Mouse (Mus musculus) liver, adult 2 months (tissue): Measurements from ENCODE around the gene Rcn3. TPM values are rescaled to one million over a fixed set of nuclear protein-coding genes. Genes with fewer than 3 reads are reported as not detected.

Experiments
- DNase-seq: peaks from one replicate; pipeline ENCODE4 v3.0.0-alpha.2; 2011; ENCODE audit warnings: low read depth, low spot score; ENCODE audit errors: extremely low read depth
- H3K27ac ChIP-seq: fragments of 200-500 bp; replicated peaks from 2 replicates; pipeline ENCODE4 v1.5.1; 2012; ENCODE audit warnings: low read depth, mild to moderate bottlenecking, control low read depth, inconsistent platforms, low read length; ENCODE audit not compliant: insufficient read depth
- H3K27me3 ChIP-seq: fragments of 200-500 bp; 2 replicates; pipeline ENCODE4 v1.6.1; 2012; ENCODE audit warnings: mild to moderate bottlenecking, moderate library complexity, low read length, inconsistent platforms; ENCODE audit not compliant: control insufficient read depth, insufficient read depth
- H3K36me3 ChIP-seq: fragments of 200-500 bp; 2 replicates; pipeline ENCODE4 v1.6.1; 2012; ENCODE audit warnings: low read length, inconsistent platforms; ENCODE audit not compliant: control insufficient read depth, insufficient read depth
- H3K4me1 ChIP-seq: fragments of 200-500 bp; 2 replicates; pipeline ENCODE4 v1.6.1; 2011; ENCODE audit warnings: low read length; ENCODE audit not compliant: control insufficient read depth, insufficient read depth
- H3K4me3 ChIP-seq: fragments of 200-500 bp; 2 replicates; pipeline ENCODE4 v1.5.1; 2011; ENCODE audit warnings: low read depth, mild to moderate bottlenecking, control low read depth, low read length, moderate library complexity; ENCODE audit not compliant: insufficient read depth
- H3K79me2 ChIP-seq: fragments of 200-500 bp; 2 replicates; pipeline ENCODE4 v1.6.1; 2012; ENCODE audit warnings: inconsistent platforms, mild to moderate bottlenecking, low read length, moderate library complexity; ENCODE audit not compliant: control insufficient read depth, insufficient read depth
- H3K9ac ChIP-seq: fragments of 200-500 bp; 2 replicates; pipeline ENCODE4 v1.6.1; 2012; ENCODE audit warnings: low read depth, mild to moderate bottlenecking, control low read depth, inconsistent platforms, low read length
- CTCF ChIP-seq: fragments of 200-500 bp; IDR thresholded peaks from 2 replicates; pipeline ENCODE4 v1.5.1; 2011; ENCODE audit warnings: low read depth, low read length, control low read depth
- POLR2A ChIP-seq: fragments of 200-500 bp; IDR thresholded peaks from 2 replicates; pipeline ENCODE4 v1.6.1; 2011; ENCODE audit warnings: low read length, control low read depth; ENCODE audit not compliant: insufficient read depth; ENCODE audit errors: extremely low read depth
- WGBS: fragments of 180-500 bp; shearing (Covaris S2); methylation state at CpG from one replicate; pipeline ENCODE4 v1.1.7; 2018; 5-methylcytosine and 5-hydroxymethylcytosine counted together
- polyA plus RNA-seq: library from polyadenylated mRNA; depleted of rRNA; stranded (reverse); fragments of >200 nt; gene quantifications from 2 replicates; pipeline ENCODE4 v1.2.3, GENCODE M21; 2012; rRNA removed
- total RNA-seq: library from RNA; depleted of rRNA; stranded (reverse); fragments of >200 nt; gene quantifications from 2 replicates; pipeline ENCODE4 v1.2.3, GENCODE M21; 2014; rRNA removed

The Rcn3 gene
- total and polyA plus RNA-seq, 2 experiments, result 6.7 to 14.9 TPM

- Histone ChIP-seq H3K79me2 (no peaks in the 10 kb centered on the region; the same call in none of the 2 replicates), H3K4me3 (no peak overlapping the region), H3K36me3 (peaks cover 11% of the 10 kb centered on the region), H3K27ac (no peak overlapping the region), H3K27me3 (no peaks in the 10 kb centered on the region), H3K4me1 (no peaks in the 10 kb centered on the region), H3K9ac (no peak overlapping the region)
- DNase-seq, result no peak
- WGBS, result 94% methylated on average over 9 of the region's 9 CpGs
- TF ChIP-seq POLR2A (no peak), CTCF (no peak)
These were observed 51.2 kb downstream of the Rcn3 start for GRCm38 (mm10) chr7:45040851-45041250.

- 96% methylated on average over 9 of the region's 9 CpGs for WGBS
These were observed 53.6 kb downstream of the Rcn3 start for GRCm38 (mm10) chr7:45038411-45038810.

GRCm38 (mm10) chr7:45037720-45038361 lies 54.2 kb downstream of the Rcn3 start:
- H3K9ac ChIP-seq, result no peak overlapping the region
- TF ChIP-seq CTCF, result peak; percentile 89
- TF ChIP-seq POLR2A, result no peak
- H3K4me3 ChIP-seq, result no peak overlapping the region
- H3K4me1 ChIP-seq, result no peaks in the 10 kb centered on the region
- no peaks in the 10 kb centered on the region for H3K27me3 ChIP-seq
- no peaks in the 10 kb centered on the region; the same call in 1 of the 2 replicates for H3K79me2 ChIP-seq
- peaks cover 23% of the 10 kb centered on the region for H3K36me3 ChIP-seq
- WGBS, result 64% methylated on average over 7 of the region's 7 CpGs
- DNase-seq, result no peak
- H3K27ac ChIP-seq, result no peak overlapping the region

More at GRCm38 (mm10) chr7:45038411-45038810, 53.6 kb downstream of the Rcn3 start:
- no peak for TF ChIP-seq CTCF
- no peak for TF ChIP-seq POLR2A
- H3K79me2 ChIP-seq, result no peaks in the 10 kb centered on the region; the same call in 1 of the 2 replicates
- no peak overlapping the region for H3K27ac ChIP-seq
- H3K4me1 ChIP-seq, result no peaks in the 10 kb centered on the region
- H3K9ac ChIP-seq, result no peak overlapping the region
- H3K27me3 ChIP-seq, result no peaks in the 10 kb centered on the region
- no peak for DNase-seq
- peaks cover 21% of the 10 kb centered on the region for H3K36me3 ChIP-seq
- no peak overlapping the region for H3K4me3 ChIP-seq

GRCm38 (mm10) chr7:45036702-45037101 lies 55.3 kb downstream of the Rcn3 start:
- Histone ChIP-seq H3K79me2 (no peaks in the 10 kb centered on the region), H3K36me3 (peaks cover 20% of the 10 kb centered on the region), H3K9ac (no peak overlapping the region), H3K27ac (no peak overlapping the region), H3K4me1 (no peaks in the 10 kb centered on the region), H3K4me3 (no peak overlapping the region), H3K27me3 (no peaks in the 10 kb centered on the region)
- TF ChIP-seq CTCF, result no peak
- TF ChIP-seq POLR2A, result no peak
- DNase-seq, result no peak
- WGBS, result 85% methylated on average over 11 of the region's 11 CpGs

GRCm38 (mm10) chr7:45035631-45036030 lies 56.4 kb downstream of the Rcn3 start:
- Histone ChIP-seq H3K27me3 (no peaks in the 10 kb centered on the region), H3K9ac (no peak overlapping the region), H3K4me3 (no peak overlapping the region), H3K79me2 (no peaks in the 10 kb centered on the region), H3K36me3 (peaks cover 24% of the 10 kb centered on the region), H3K27ac (no peak overlapping the region), H3K4me1 (no peaks in the 10 kb centered on the region)
- no peak for DNase-seq
- TF ChIP-seq POLR2A (no peak), CTCF (no peak)
- 86% methylated on average over 3 of the region's 3 CpGs for WGBS

- H3K9ac ChIP-seq, result no peak overlapping the region
- no peaks in the 10 kb centered on the region for H3K4me1 ChIP-seq
- H3K4me3 ChIP-seq, result no peak overlapping the region
- H3K27ac ChIP-seq, result no peak overlapping the region
- no peaks in the 10 kb centered on the region for H3K27me3 ChIP-seq
- whole genome bisulfite sequencing, result 95% methylated on average over 19 of the region's 19 CpGs
- TF ChIP-seq POLR2A, result no peak
- no peak for TF ChIP-seq CTCF
- H3K79me2 ChIP-seq, result no peaks in the 10 kb centered on the region
- peaks cover 25% of the 10 kb centered on the region for H3K36me3 ChIP-seq
- no peak for DNase-seq
These were observed 58.2 kb downstream of the Rcn3 start for GRCm38 (mm10) chr7:45033722-45034359.

Other genes with a start within 250 kb of the Rcn3 start
Only the 30 nearest of the 35 such genes appear.
- gene Ptov1, start 222.4 kb downstream of the Rcn3 start, total RNA-seq, result 17.0 and 32.8 TPM in 2 replicates
- gene Ptov1, start 222.4 kb downstream of the Rcn3 start, polyA plus RNA-seq, result 76.1 and 91.6 TPM in 2 replicates
- 11.6 and 16.6 TPM in 2 replicates for gene Med25, start 199.5 kb downstream of the Rcn3 start, total RNA-seq
- gene Med25, start 199.5 kb downstream of the Rcn3 start, polyA plus RNA-seq, result 114 TPM in 2 replicates
- gene Fuz, start 196.1 kb downstream of the Rcn3 start, total RNA-seq, result 5.7 and 6.8 TPM in 2 replicates
- gene Fuz, start 196.1 kb downstream of the Rcn3 start, polyA plus RNA-seq, result 16.6 and 25.1 TPM in 2 replicates
- 14.5 and 18.3 TPM in 2 replicates for gene Ap2a1, start 162.7 kb downstream of the Rcn3 start, total RNA-seq
- gene Ap2a1, start 162.7 kb downstream of the Rcn3 start, polyA plus RNA-seq, result 32.8 and 38.2 TPM in 2 replicates
- gene Tsks, start 149.0 kb downstream of the Rcn3 start, total RNA-seq, result not detected in 2 replicates
- 0.20 and 0.51 TPM in 2 replicates for gene Tsks, start 149.0 kb downstream of the Rcn3 start, polyA plus RNA-seq
- 0.09 and 0.34 TPM in 2 replicates for gene Cpt1c, start 117.4 kb downstream of the Rcn3 start, total RNA-seq
- gene Cpt1c, start 117.4 kb downstream of the Rcn3 start, polyA plus RNA-seq, result 0.71 and 0.91 TPM in 2 replicates
- gene Prmt1, start 105.7 kb downstream of the Rcn3 start, total RNA-seq, result 15.9 and 23.0 TPM in 2 replicates
- 26.0 and 36.1 TPM in 2 replicates for gene Prmt1, start 105.7 kb downstream of the Rcn3 start, polyA plus RNA-seq
- gene Irf3, start 94.6 kb downstream of the Rcn3 start, total RNA-seq, result 58.5 and 59.0 TPM in 2 replicates
- gene Irf3, start 94.6 kb downstream of the Rcn3 start, polyA plus RNA-seq, result 82.0 and 101 TPM in 2 replicates
- 4.2 and 5.6 TPM in 2 replicates for gene Bcl2l12, start 93.5 kb downstream of the Rcn3 start, total RNA-seq
- gene Bcl2l12, start 93.5 kb downstream of the Rcn3 start, polyA plus RNA-seq, result 13.3 and 14.5 TPM in 2 replicates
- gene Scaf1, start 75.9 kb downstream of the Rcn3 start, total RNA-seq, result 4.4 and 9.7 TPM in 2 replicates
- 25.7 and 31.8 TPM in 2 replicates for gene Scaf1, start 75.9 kb downstream of the Rcn3 start, polyA plus RNA-seq
- 8.9 and 13.9 TPM in 2 replicates for gene Rras, start 74.3 kb downstream of the Rcn3 start, total RNA-seq
- 53.4 and 54.9 TPM in 2 replicates for gene Rras, start 74.3 kb downstream of the Rcn3 start, polyA plus RNA-seq
- 1.2 and 1.7 TPM in 2 replicates for gene Prr12, start 39.3 kb downstream of the Rcn3 start, total RNA-seq
- 2.7 and 3.7 TPM in 2 replicates for gene Prr12, start 39.3 kb downstream of the Rcn3 start, polyA plus RNA-seq
- 20.1 and 22.8 TPM in 2 replicates for gene Nosip, start 29.8 kb downstream of the Rcn3 start, total RNA-seq
- 31.4 and 35.8 TPM in 2 replicates for gene Nosip, start 29.8 kb downstream of the Rcn3 start, polyA plus RNA-seq
- gene Prrg2, start 29.5 kb downstream of the Rcn3 start, total RNA-seq, result 26.1 and 32.8 TPM in 2 replicates
- 74.1 and 83.8 TPM in 2 replicates for gene Prrg2, start 29.5 kb downstream of the Rcn3 start, polyA plus RNA-seq
- gene Fcgrt, start 11.6 kb upstream of the Rcn3 start, total RNA-seq, result 163 and 188 TPM in 2 replicates
- 170 and 193 TPM in 2 replicates for gene Fcgrt, start 11.6 kb upstream of the Rcn3 start, polyA plus RNA-seq
- gene Rps11, start 32.2 kb upstream of the Rcn3 start, total RNA-seq, result 355 and 400 TPM in 2 replicates
- gene Rps11, start 32.2 kb upstream of the Rcn3 start, polyA plus RNA-seq, result 95.1 and 111 TPM in 2 replicates
- gene Rpl13a, start 36.5 kb upstream of the Rcn3 start, total RNA-seq, result 1,440 and 1,681 TPM in 2 replicates
- 488 and 544 TPM in 2 replicates for gene Rpl13a, start 36.5 kb upstream of the Rcn3 start, polyA plus RNA-seq
- gene Gm45713, start 44.0 kb upstream of the Rcn3 start, total RNA-seq, result 0.13 TPM in 1 of 2 replicates, not detected in the other
- 0.98 TPM in 1 of 2 replicates, not detected in the other for gene Gm45713, start 44.0 kb upstream of the Rcn3 start, polyA plus RNA-seq
- 3.2 and 5.4 TPM in 2 replicates for gene Flt3l, start 44.2 kb upstream of the Rcn3 start, total RNA-seq
- gene Flt3l, start 44.2 kb upstream of the Rcn3 start, polyA plus RNA-seq, result 20.8 and 30.8 TPM in 2 replicates
- gene Pih1d1, start 62.1 kb upstream of the Rcn3 start, total RNA-seq, result 48.0 and 59.1 TPM in 2 replicates
- gene Pih1d1, start 62.1 kb upstream of the Rcn3 start, polyA plus RNA-seq, result 62.1 and 66.4 TPM in 2 replicates
- gene Aldh16a1, start 62.4 kb upstream of the Rcn3 start, total RNA-seq, result 33.3 and 47.6 TPM in 2 replicates
- 116 and 162 TPM in 2 replicates for gene Aldh16a1, start 62.4 kb upstream of the Rcn3 start, polyA plus RNA-seq
- gene Slc17a7, start 71.7 kb upstream of the Rcn3 start, total RNA-seq, result 0.07 TPM in 1 of 2 replicates, not detected in the other
- gene Slc17a7, start 71.7 kb upstream of the Rcn3 start, polyA plus RNA-seq, result not detected in 2 replicates
- not detected in 2 replicates for gene Gfy, start 87.3 kb upstream of the Rcn3 start, total RNA-seq
- gene Gfy, start 87.3 kb upstream of the Rcn3 start, polyA plus RNA-seq, result not detected in 2 replicates
- not detected in 2 replicates for gene Pth2, start 88.8 kb upstream of the Rcn3 start, total RNA-seq
- gene Pth2, start 88.8 kb upstream of the Rcn3 start, polyA plus RNA-seq, result not detected in 2 replicates
- not detected in 2 replicates for gene Ccdc155, start 112.7 kb upstream of the Rcn3 start, total RNA-seq
- not detected in 2 replicates for gene Ccdc155, start 112.7 kb upstream of the Rcn3 start, polyA plus RNA-seq
- not detected in 2 replicates for gene Dkkl1, start 119.9 kb upstream of the Rcn3 start, total RNA-seq
- 0.21 TPM in 1 of 2 replicates, not detected in the other for gene Dkkl1, start 119.9 kb upstream of the Rcn3 start, polyA plus RNA-seq
- gene Tead2, start 123.5 kb upstream of the Rcn3 start, total RNA-seq, result 1.2 and 1.5 TPM in 2 replicates
- gene Tead2, start 123.5 kb upstream of the Rcn3 start, polyA plus RNA-seq, result 0.97 and 2.9 TPM in 2 replicates
- 1.4 and 1.5 TPM in 2 replicates for gene Cd37, start 146.9 kb upstream of the Rcn3 start, total RNA-seq
- gene Cd37, start 146.9 kb upstream of the Rcn3 start, polyA plus RNA-seq, result 4.5 and 11.5 TPM in 2 replicates
- 0.20 and 0.37 TPM in 2 replicates for gene Slc6a16, start 148.9 kb upstream of the Rcn3 start, total RNA-seq
- gene Slc6a16, start 148.9 kb upstream of the Rcn3 start, polyA plus RNA-seq, result 0.86 and 1.9 TPM in 2 replicates
- not detected in 2 replicates for gene Slc6a21, start 185.3 kb upstream of the Rcn3 start, total RNA-seq
- 0.12 and 0.18 TPM in 2 replicates for gene Slc6a21, start 185.3 kb upstream of the Rcn3 start, polyA plus RNA-seq